Mouse (Mus musculus) midbrain, embryonic 14.5 days (tissue): ENCODE results near the gene Haao. TPM values are rescaled to one million over a fixed set of nuclear protein-coding genes. Genes with fewer than 3 reads are reported as not detected.
A peak's percentile ranks its signal among the peaks of the same experiment; 100 is the strongest.

ENCODE experiments used
- ATAC-seq: fragments of 200-750 bp; cut with Nextera tagmentation; 2 replicates; pipeline ENCODE4 v1.8.0; 2017; ENCODE audit warnings: moderate number of reproducible peaks, moderate library complexity; ENCODE audit not compliant: low FRiP score, low TSS enrichment
- DNase-seq: peaks from one replicate; pipeline ENCODE4 v3.0.0-alpha.2; 2015
- H3K27ac ChIP-seq: fragments of 300-500 bp; sonication (generic); replicated peaks from 2 replicates; pipeline ENCODE4 v1.5.1; 2014; ENCODE audit warnings: mild to moderate bottlenecking, low read depth, low read length, moderate library complexity
- H3K27me3 ChIP-seq: fragments of 300-500 bp; sonication (generic); 2 replicates; pipeline ENCODE4 v1.6.1; 2014; ENCODE audit warnings: low read length, control low read depth, mixed read lengths; ENCODE audit not compliant: control insufficient read depth, insufficient read depth
- H3K36me3 ChIP-seq: fragments of 300-500 bp; sonication (generic); 2 replicates; pipeline ENCODE4 v1.6.1; 2014; ENCODE audit warnings: low read length, control low read depth; ENCODE audit not compliant: control insufficient read depth, insufficient read depth
- H3K4me1 ChIP-seq: fragments of 300-500 bp; sonication (generic); 2 replicates; pipeline ENCODE4 v1.6.1; 2014; ENCODE audit warnings: mild to moderate bottlenecking, antibody characterized with exemption, low read length, control low read depth; ENCODE audit not compliant: control insufficient read depth, insufficient read depth
- H3K4me2 ChIP-seq: fragments of 300-500 bp; sonication (generic); 2 replicates; pipeline ENCODE4 v1.6.1; 2014; ENCODE audit warnings: mild to moderate bottlenecking, low read length, moderate library complexity
- H3K4me3 ChIP-seq: fragments of 300-500 bp; sonication (generic); replicated peaks from 2 replicates; pipeline ENCODE4 v1.5.1; 2014; ENCODE audit warnings: low read depth, low read length
- H3K9ac ChIP-seq: fragments of 300-500 bp; sonication (generic); replicated peaks from 2 replicates; pipeline ENCODE4 v1.6.1; 2014; ENCODE audit warnings: mild to moderate bottlenecking, low read length, moderate library complexity
- H3K9me3 ChIP-seq: fragments of 300-500 bp; sonication (generic); 2 replicates; pipeline ENCODE4 v1.6.1; 2016; ENCODE audit warnings: low read length, control low read depth, mixed read lengths; ENCODE audit not compliant: control insufficient read depth
- WGBS: fragments of 180-500 bp; shearing (Covaris S2); extraction: QIAGEN DNeasy Blood & Tissue Kit; methylation state at CpG from one replicate; pipeline ENCODE4 v1.1.7; 2014; 5-methylcytosine and 5-hydroxymethylcytosine counted together
- polyA plus RNA-seq: library from polyadenylated mRNA; unstranded; fragments of >200 nt; fragmentation: Nextera tagmentation; extraction: Ambion mirVana; gene quantifications from 2 replicates; pipeline ENCODE4 v1.2.1, GENCODE M21; 2014

Haao gene
- polyA plus RNA-seq, 1 experiment from 2014 or later, result 0.20 TPM

DNA sequence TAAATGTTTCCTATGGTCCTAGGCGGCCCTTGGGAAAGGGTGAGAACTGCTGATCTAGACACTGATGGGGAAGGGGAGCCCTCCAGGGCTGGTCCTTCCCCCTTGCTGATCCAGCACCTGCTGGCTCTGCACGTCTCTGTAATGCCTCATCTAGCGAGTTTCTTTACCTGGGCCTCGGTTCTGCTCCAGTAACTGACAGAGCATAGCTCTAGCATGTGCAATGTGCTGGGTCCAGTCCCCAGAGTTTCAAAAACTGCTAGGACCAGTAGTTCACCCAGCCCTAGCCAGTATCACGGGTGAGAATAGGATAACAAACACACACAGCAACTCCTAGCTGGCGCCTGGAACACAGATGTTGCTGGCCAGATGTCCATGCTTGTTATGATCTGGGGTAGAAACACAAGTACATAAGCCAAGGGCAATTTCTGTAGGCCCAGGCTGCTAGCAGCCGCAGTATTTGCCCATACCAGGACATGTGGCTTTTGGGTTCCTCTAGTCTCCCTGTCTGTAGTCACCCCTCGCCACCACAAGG lies 10.0 kb downstream of the Haao start:
- Histone ChIP-seq H3K36me3 (no peaks in the 10 kb centered on the region), H3K4me1 (no peaks in the 10 kb centered on the region), H3K9ac (no peak overlapping the region), H3K27ac (no peak overlapping the region), H3K27me3 (no peaks in the 10 kb centered on the region), H3K4me3 (no peak overlapping the region), H3K4me2 (no peak overlapping the region), H3K9me3 (no peaks in the 10 kb centered on the region)
- WGBS, result 73% methylated on average over 8 of the region's 8 CpGs
- no peak for ATAC-seq
- no peak for DNase-seq

DNA sequence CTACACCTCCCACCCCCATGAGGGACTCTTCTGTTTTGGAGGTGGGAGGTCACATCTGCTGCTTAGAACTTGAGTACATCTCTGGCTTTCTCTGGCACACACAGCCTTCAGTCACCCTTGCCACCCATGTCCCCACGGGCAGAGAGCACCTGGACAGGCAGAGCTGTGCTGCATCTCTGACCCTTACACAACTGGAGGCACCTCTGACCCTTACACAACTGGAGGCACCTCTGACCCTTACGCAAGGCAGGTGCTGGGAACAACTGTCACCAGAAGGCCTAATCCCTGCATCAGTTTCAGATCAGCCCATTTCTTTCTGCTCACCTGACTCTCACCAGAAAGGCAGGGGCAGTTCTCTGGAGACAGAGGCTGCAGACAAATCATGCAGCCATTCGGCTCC lies 11.7 kb downstream of the Haao start:
- DNase-seq (no peak), ATAC-seq (no peak)
- Histone ChIP-seq H3K4me3 (no peak overlapping the region), H3K27me3 (no peaks in the 10 kb centered on the region), H3K9ac (no peak overlapping the region), H3K4me2 (no peak overlapping the region), H3K36me3 (no peaks in the 10 kb centered on the region), H3K4me1 (no peaks in the 10 kb centered on the region), H3K9me3 (no peaks in the 10 kb centered on the region), H3K27ac (no peak overlapping the region)
- WGBS, result 74% methylated on average over 3 of the region's 3 CpGs

DNA sequence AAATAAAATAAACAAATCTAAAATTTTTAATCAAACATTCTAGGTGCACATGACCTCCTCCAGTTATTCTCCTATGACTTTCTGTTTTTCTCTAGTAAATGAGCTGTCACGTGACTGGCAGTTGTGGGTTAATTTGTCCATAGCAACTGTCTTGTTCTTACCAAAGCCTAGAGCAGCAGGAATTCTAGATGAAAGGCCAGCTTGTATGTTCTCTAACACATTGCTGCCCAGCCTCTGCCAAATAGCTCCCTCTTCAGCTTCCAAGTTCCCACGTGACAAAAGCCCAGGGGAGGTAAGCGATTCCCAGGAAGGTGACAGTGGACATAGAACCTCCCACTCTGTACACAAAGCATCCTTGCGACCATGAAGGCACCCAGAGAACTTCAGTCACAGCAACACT lies 13.6 kb downstream of the Haao start:
- DNase-seq, result peak; percentile 21
- no peak for ATAC-seq
- no peaks in the 10 kb centered on the region for H3K4me1 ChIP-seq
- H3K27me3 ChIP-seq, result no peaks in the 10 kb centered on the region
- H3K4me3 ChIP-seq, result no peak overlapping the region
- H3K36me3 ChIP-seq, result no peaks in the 10 kb centered on the region
- H3K9me3 ChIP-seq, result no peaks in the 10 kb centered on the region
- H3K27ac ChIP-seq, result no peak overlapping the region
- no peak overlapping the region for H3K4me2 ChIP-seq
- no peak overlapping the region for H3K9ac ChIP-seq
- 56% methylated on average over 4 of the region's 4 CpGs for WGBS

DNA sequence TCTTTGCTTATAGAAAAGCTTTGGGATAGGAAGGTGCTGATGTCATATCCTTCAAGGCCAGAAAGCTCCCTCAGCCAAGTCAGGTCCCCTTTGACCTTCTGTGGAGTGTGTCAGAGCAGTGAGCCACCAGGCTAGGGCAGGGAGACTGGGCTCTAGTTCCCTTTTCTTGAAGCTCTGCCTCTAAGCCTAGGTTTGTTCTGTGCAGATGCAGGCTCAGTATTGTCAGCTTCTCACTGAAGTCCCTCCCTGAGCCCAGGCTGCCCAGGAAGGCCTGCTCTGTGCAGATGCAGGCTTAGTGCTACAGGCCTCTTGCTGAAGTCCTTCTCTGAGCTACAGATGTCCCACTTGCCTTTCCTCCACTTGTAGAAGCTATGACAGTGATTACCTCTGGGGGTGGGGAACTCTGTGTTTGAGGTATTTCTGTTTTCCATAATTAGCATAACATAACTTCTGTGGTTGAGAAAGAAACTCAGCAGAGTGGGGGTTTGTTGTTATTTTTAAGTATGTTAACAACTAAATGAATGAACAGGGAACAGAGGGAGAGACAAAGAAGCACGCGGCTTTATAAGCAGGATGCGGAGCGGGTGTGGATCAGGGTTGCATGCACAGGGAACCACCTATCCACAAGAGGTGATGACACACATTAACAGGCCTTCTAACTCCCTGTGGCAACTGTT lies 17.0 kb downstream of the Haao start:
- WGBS, result 96% methylated on average over 4 of the region's 4 CpGs
- Histone ChIP-seq H3K4me1 (no peaks in the 10 kb centered on the region), H3K27me3 (no peaks in the 10 kb centered on the region), H3K27ac (no peak overlapping the region), H3K36me3 (no peaks in the 10 kb centered on the region), H3K4me2 (no peak overlapping the region), H3K9me3 (no peaks in the 10 kb centered on the region), H3K9ac (no peak overlapping the region), H3K4me3 (no peak overlapping the region)
- DNase-seq (no peak), ATAC-seq (no peak)

DNA sequence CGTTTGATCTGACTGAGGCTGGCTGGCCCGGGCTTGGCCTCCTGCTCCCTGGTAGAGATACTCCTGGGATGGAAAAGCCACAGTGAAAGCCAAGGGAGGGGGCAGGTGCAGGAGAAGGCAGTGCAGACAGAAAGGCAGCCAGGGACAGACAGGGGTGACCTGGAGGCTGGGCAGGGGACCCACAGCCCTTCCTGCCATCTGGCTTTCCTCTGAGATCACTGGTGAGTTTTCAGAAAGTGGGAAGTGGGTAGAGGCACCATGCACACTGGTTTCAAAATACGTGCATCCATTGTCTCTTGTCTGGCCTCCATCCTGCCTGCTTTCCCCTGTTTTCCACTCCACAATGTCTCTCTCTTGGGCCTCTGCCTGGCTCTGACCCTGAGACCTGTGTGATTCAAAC lies 18.4 kb downstream of the Haao start:
- no peaks in the 10 kb centered on the region for H3K27me3 ChIP-seq
- no peak overlapping the region for H3K4me3 ChIP-seq
- no peak for ATAC-seq
- H3K4me2 ChIP-seq, result no peak overlapping the region
- no peak for DNase-seq
- no peak overlapping the region for H3K9ac ChIP-seq
- WGBS, result 77% methylated on average over 3 of the region's 3 CpGs
- no peak overlapping the region for H3K27ac ChIP-seq
- H3K4me1 ChIP-seq, result no peaks in the 10 kb centered on the region
- no peaks in the 10 kb centered on the region for H3K9me3 ChIP-seq
- H3K36me3 ChIP-seq, result no peaks in the 10 kb centered on the region

DNA sequence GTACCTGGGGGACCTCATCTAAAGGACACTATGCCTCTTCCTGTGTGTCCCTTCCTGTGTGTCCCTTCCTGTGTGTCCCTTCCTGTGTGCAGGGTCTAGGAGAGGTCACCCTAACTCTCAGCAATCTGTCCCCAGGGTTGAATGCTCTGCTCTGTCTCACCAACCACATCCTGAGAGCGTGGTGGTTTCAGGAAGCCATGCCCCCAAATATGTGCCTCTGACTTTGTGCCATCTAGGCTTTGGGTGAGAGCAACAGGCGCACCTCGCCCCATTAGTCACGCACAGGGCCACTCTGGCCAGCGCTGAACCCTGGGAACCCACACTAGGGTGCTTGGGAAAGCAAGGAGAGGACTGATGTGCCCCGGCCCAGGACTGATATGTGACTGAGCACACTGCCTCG lies 23.9 kb downstream of the Haao start:
- 90% methylated on average over 7 of the region's 7 CpGs for WGBS
- ATAC-seq (no peak), DNase-seq (no peak)
- Histone ChIP-seq H3K4me2 (no peak overlapping the region), H3K4me1 (0 out of 2 replicates have a peak, but pooled peaks cover 12% of the 10 kb centered on the region), H3K27me3 (no peaks in the 10 kb centered on the region), H3K27ac (no peak overlapping the region), H3K9me3 (no peaks in the 10 kb centered on the region), H3K4me3 (no peak overlapping the region), H3K36me3 (no peaks in the 10 kb centered on the region), H3K9ac (no peak overlapping the region)

DNA sequence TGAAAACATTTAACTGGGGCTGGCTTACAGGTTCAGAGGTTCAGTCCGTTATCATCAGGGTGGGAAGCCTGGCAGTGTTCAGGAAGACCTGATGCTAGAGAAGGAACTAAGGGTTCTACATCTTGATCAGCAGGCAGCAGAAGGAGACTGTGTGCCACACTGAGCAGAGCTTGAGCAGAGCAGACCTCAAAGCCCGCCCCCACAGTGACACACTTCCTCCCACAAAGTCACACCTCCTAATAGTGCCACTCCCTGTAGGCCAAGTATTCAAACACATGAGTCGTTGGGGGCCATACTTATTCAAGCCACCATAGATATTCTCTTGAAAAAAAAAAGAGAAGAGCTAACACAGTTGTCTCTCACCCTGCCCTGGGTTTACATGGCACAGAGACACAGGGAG lies 25.9 kb downstream of the Haao start:
- no peaks in the 10 kb centered on the region for H3K27me3 ChIP-seq
- 0 out of 2 replicates have a peak, but pooled peaks cover 12% of the 10 kb centered on the region for H3K4me1 ChIP-seq
- H3K27ac ChIP-seq, result no peak overlapping the region
- no peak overlapping the region for H3K4me2 ChIP-seq
- H3K9ac ChIP-seq, result no peak overlapping the region
- H3K36me3 ChIP-seq, result no peaks in the 10 kb centered on the region
- DNase-seq (no peak), ATAC-seq (no peak)
- no peak overlapping the region for H3K4me3 ChIP-seq
- no peaks in the 10 kb centered on the region for H3K9me3 ChIP-seq
- WGBS, result 93% methylated on average over 3 of the region's 3 CpGs

DNA sequence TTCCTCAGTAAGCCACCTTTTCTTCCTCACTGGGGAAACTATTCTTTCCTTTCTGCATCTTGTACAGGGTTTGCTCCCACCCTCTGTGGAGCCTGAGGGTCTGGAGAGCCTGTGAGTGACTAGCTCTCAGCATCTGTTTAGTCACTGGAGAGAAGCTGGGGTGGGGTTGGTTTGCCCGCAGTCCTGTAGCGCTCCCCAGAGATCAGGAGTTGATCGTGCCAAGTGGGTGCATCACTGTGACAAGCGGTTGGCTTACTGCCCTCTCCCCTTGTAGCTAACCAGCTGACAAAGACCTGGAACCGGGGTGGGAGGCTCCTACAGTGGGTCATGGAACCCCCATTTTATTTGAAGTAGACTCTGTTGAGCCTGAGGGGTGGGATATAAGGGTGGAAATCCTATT lies 27.1 kb downstream of the Haao start:
- Histone ChIP-seq H3K4me2 (no peak overlapping the region), H3K9ac (no peak overlapping the region), H3K9me3 (no peaks in the 10 kb centered on the region), H3K27me3 (no peaks in the 10 kb centered on the region), H3K4me3 (no peak overlapping the region), H3K36me3 (no peaks in the 10 kb centered on the region), H3K4me1 (0 out of 2 replicates have a peak, but pooled peaks cover 12% of the 10 kb centered on the region), H3K27ac (no peak overlapping the region)
- 60% methylated on average over 5 of the region's 5 CpGs for WGBS
- DNase-seq (peak; percentile 50), ATAC-seq (no peak)

DNA sequence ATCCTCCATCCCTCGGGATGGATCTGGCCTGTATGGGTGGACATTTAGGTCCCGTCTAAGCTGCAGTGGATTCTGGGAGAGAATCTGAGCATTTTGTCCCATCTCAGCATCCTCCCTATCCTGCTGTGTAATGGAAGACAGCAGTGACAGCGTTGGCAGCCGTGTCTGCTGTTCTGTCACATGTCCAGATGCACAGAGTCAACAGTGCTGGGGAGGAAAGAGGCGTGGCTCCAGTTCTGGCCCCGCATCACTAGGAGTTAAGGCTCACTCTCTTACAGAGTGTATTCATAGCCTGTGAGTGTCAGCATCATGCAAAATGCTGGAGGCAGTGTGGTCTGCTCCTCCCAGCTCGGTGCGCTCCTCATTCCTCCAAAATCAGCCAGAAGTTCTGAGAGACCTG lies 28.3 kb downstream of the Haao start:
- H3K9ac ChIP-seq, result no peak overlapping the region
- DNase-seq, result no peak
- 77% methylated on average over 8 of the region's 8 CpGs for WGBS
- H3K4me2 ChIP-seq, result no peak overlapping the region
- H3K4me3 ChIP-seq, result no peak overlapping the region
- no peak for ATAC-seq
- no peaks in the 10 kb centered on the region for H3K27me3 ChIP-seq
- no peaks in the 10 kb centered on the region for H3K36me3 ChIP-seq
- H3K27ac ChIP-seq, result no peak overlapping the region
- 0 out of 2 replicates have a peak, but pooled peaks cover 12% of the 10 kb centered on the region for H3K4me1 ChIP-seq
- no peaks in the 10 kb centered on the region for H3K9me3 ChIP-seq
